Mouse (Mus musculus): ENCODE measurements around the gene Vps8.
A peak's percentile ranks its signal among the peaks of the same experiment; 100 is the strongest.

Gene Vps8

GRCm38 (mm10) chr16:21405224-21405969, 17.5 kb upstream of the Vps8 start:
- no peak for DNase-seq

DNA sequence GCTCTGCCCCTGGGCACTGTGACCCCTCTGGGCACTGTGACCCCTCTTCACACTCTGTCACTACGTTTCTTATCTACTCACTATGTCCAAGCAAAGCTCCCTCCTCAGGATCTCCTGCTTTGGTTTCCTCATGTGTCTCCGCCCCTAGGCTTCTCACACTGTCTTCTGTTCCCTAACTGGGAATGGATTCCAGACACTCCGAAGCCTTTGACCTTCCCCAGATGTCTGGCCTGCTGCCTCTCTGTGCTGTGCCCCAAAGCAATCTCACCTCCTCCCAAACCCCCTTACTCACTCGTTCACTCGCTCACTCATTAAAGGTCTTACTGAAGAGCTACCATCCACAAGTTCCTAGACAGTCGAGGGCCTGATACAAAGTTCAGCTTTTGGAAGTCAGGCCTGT, 16.8 kb upstream of the Vps8 start:
- no peak for DNase-seq

DNA sequence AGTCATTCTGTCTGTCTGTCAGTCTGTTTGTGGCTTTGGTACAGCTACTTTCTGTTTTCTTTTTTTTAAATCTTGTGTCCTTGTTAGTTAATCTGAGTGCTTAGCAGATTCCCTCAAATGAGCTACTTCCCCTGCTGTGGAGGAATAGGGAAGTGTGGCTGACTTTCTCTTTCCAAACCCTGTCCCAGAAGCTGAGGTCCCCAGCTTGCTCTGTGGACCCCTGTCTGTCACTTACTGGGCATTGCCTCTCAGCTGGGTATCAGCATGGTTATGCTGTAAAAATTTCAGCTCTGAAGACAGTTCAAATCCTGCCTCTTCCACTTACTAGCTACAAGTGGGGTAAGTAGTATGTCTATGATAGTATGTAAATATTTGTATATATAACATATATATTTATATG, 11.1 kb upstream of the Vps8 start:
- no peak for DNase-seq

DNA sequence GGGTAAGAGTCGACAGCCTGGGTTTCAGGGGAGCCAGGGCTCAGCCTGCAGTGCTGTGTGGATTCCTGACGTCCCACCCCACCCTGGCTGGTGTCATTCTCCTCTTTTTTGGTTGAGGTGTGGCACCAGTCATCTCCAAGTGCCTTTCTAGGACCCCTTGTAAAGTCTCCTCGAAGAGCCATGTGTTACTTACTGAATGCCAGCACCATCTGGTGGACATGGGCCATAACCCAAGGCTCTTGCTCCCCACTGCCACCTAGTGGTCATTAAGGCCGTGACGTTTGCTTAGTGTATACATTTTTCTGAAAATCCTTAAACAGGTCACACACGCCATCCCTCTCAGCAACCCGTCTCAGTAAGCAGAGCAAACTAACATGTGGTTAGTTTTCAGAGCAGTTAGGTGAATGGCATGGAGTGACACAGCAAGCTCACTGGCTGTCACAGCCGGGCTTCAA, 10.3 kb upstream of the Vps8 start:
- DNase-seq: peak; percentile 44

DNA sequence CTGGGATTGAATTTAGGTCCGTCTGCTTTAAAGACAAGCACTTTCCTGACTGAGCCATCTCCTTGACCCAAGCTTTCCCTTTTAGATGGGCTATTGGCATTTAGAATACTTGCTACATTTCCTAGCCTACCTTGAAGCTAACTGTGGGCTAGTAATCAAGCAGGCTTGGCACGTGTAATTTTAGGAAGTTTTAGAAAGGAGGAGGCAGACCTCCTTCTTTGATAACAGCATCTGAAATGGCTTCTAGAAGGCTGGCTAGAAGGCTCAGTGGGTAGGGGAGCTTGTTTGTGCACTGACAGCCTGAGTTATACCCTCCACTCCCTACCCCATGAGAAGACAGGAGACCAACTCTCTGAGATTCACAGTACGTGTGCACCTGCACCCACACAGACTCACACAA, 9.1 kb upstream of the Vps8 start:
- no peak for DNase-seq

DNA sequence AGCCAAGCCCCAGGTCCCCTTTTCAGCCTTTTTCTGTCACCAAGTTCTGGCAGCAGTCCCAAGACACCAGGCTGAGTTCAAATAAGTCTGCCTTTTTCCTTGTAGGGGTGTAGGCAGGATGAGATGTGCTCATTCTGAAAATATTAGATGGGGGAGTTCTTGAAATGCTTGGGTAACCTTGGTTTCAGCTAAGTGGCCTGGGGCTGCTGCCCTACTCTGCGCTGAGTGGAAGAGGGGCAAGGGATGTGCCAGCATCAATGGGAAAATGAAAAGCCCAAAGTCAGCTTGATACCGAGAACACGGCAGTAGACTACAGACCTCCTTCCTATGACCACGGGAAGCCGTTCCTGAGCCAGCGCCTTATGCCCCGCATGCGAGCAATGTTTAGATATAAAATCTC, 7.8 kb upstream of the Vps8 start:
- no peak for DNase-seq

DNA sequence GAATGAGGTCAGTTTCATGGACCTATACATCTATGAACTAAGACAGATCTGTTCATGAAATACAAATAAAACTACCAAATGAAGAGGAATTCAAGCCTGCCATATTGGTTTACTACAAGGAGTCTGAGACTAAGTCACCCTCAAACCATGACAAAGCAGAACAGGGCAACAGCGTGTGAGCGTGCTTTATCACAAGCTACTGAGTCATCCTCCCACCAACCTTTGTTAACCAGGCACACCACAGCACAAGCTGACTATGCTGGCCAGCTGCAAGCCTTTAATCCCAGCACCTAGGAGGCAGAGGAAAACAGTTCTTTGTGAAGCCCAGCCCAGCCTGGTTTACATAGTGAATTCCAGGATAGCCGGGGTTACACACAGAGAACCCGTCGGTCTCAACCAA, 4.9 kb upstream of the Vps8 start:
- DNase-seq: no peak

GRCm38 (mm10) chr16:21423546-21423910, 610 bp downstream of the Vps8 start:
- no peak for DNase-seq

- no peak for DNase-seq
These were observed 5.2 kb downstream of the Vps8 start for GRCm38 (mm10) chr16:21428131-21428530.

- no peak for DNase-seq
These were observed 7.6 kb downstream of the Vps8 start for GRCm38 (mm10) chr16:21430377-21431060.

- DNase-seq: no peak
These were observed 8.7 kb downstream of the Vps8 start for GRCm38 (mm10) chr16:21431614-21432013.

DNA sequence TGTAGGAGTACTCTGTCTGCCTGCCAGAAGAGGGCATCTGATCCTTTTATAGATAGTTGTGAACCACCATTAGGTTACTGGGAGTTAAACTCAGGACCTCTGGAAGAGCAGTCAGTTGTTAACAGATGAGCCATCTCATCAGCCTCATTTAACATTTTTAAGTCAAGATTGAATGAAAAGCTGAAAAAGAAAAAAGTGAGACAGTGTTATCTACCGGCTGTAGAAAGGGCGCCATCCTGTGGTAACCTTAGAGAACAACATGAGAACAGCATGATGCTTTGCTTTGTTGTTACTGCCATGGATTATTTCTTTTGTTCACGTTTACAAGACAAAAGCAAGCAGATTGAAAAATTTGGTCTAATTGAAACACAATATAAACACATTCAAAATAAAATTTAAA, 10.6 kb downstream of the Vps8 start:
- no peak for DNase-seq

DNA sequence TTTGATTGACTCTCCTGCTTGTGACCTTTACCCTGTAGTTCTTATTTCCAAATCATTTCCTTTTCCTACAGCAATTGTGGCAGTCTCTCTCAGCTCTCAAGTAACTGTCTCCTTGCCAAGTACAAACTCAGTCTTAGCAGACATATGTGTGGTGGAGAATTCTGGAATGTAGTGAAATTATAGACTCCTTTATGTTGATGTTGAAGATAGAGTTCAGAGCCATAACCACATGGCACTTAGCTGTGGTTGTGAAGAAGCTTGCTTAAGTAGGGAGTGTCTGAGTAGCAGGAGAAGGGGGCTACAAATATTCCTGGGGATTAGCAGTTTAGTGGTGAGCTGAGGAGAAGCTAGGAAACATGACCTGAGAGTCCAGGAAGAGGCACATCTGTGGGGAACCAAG, 18.1 kb downstream of the Vps8 start:
- DNase-seq: no peak

- DNase-seq: no peak
These were observed 22.2 kb downstream of the Vps8 start for GRCm38 (mm10) chr16:21445026-21445625.

- DNase-seq: no peak
These were observed 24.5 kb downstream of the Vps8 start for GRCm38 (mm10) chr16:21447447-21447846.

- DNase-seq: no peak
These were observed 25.5 kb downstream of the Vps8 start for GRCm38 (mm10) chr16:21448464-21448863.

DNA sequence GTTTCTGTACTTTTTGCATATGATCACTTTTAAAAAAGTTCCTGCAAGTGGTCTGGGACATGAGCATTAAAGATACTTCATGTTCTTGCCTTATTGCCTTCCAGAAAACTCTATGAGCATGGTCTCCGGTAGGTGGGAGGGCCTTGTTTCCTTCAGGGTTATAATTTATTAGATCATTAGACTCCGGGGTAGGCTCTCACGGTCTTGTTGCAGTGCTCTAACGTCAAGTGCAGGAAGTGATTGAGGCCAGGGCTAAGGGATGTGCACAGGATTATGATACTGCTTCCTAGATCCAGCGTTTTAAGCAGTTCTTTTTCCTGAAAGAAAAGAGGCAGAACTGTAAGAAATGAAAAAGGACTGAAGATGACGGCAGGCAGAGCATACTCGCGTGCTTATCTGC, 27.0 kb downstream of the Vps8 start:
- DNase-seq: no peak

DNA sequence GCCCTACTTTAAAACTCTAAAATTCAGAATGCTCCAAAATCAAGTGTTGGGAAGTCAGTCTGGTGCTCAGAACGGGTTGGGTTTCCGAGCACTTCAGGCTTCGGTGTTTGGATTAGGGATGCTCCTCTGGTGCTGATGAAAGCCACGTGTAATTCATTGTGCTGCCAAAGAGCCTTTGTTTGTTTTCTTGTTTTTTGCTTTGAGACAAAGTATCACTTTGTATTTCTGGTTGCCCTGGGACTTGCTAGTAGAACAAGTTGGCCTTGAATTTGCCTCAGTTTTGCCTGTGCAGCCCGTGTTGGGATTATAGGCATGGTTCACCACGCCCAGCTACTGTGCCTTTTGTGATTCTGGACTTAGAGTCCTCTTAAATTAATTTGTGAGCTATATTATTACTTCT, 29.7 kb downstream of the Vps8 start:
- no peak for DNase-seq

DNA sequence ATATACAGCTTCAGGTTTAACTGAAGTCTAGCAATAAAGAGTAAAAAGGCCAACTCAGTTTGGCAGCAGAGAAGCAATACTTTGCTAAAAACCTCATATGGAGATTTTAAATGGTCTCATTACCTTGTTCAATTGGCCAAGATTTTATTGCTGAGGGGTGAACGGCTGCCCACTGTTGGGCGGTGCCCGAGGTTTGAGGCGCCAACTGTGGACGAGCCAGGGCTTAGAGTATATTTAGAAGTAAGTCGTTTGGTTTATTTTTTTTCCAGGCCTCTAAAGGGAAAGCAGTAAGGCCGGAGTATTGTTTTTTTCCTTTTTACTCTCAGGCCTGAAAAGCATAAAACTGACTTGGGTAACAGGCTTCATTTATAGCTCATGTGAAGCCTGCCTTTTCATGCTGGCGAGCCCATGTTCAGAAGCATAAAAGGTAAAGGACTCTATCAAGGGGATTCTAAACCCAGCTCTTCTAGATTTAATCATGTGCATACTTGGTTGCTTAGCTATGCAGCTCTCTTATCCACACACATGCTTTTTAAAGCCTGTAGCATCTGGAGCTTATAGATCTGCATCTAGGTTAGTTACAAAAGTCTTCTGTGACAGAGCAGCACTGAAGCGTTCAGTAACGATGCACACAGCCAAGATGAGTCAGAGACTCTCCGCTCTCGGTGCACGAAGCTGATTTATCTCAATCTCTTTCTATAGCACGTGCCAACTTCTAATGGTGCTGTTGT, 34.9 kb downstream of the Vps8 start:
- no peak for DNase-seq

- no peak for DNase-seq
These were observed 43.0 kb downstream of the Vps8 start for GRCm38 (mm10) chr16:21465868-21466267.

GRCm38 (mm10) chr16:21470416-21470815, 47.5 kb downstream of the Vps8 start:
- DNase-seq: no peak

- no peak for DNase-seq
These were observed 54.2 kb downstream of the Vps8 start for GRCm38 (mm10) chr16:21477074-21477473.

DNA sequence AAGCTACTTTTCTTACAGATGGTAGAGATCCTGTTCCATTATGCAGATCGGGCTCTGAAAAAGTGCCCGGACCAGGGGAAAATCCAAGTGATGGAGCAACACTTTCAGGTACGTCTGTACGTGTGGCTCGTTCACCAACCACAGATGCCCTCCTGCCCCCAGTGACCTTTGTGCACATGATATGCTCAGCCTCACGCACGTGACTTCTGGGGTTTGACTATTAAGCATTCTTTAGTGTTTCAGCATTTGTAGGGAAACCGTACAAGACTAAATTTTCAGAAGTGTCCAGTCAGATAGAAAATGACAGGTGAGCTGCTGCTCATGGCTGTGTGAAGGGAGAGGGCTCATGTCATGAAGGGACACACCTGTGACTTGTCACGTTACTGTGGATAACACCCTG, 55.5 kb downstream of the Vps8 start:
- no peak for DNase-seq

DNA sequence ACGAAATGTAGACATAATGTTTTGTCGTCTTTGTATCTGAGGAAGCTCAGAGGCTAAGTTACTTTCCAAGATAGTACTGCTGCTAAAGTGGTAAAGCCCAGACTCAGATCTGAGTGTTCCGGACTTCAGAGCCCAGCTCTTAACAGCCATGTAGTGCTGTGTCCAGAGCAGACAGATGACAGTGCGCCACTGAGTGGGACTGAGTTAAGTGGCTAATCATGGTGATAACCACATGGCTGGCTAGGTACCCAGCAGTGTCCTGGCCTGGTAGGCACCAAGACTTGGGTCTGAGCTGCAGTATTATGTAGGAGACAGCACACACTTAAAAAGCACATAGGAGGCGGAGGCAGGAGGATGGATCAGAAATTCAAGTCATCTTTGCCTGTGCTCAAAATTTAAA, 60.9 kb downstream of the Vps8 start:
- DNase-seq: no peak
